ENCODE assay signal across 8 mouse cellular contexts in the genomic region with DNA sequence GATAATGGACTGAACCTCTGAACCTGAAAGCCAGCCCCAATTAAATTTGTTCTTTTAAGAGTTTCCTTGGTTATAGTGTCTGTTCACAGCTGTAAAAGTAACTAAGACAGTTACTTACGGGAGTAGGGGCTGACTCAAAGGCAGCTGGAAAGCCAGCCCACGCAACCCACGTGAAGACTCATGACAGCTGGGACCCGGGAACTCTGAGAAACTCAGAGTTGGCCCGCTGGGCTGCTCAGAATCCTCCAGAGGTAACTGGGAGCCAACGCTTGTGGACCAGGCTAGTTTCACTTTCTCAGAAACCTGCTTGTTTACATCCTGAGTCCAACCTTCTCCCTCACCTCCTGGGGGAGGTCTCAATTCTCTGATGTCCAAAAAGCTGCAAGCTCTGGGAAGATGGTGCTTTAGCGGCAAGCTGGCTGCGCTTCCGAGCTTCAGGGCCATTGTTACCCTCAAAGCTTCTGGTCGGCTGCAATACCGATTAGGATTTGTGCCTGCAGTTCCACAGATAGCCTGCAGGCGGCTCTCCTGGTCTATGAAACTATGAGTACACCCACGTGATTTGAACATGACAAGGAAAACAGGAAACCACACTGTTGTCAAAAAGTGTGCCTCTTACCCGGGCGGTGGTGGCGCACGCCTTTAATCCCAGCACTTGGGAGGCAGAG. TPM values are rescaled to one million over a fixed set of nuclear protein-coding genes. Genes with fewer than 3 reads are reported as not detected.
DNase-seq lines count a peak whose midpoint lies in the region; ATAC-seq and TF ChIP-seq lines count a peak whose summit lies in the region.

No protein-coding gene starts in this region.

- peak; percentile 29 for ATAC-seq in lung, embryonic 16.5 days (ENCODE audit: low read depth)

- H3K9me3 ChIP-seq in hindbrain, embryonic 10.5 days: no peaks in the 10 kb centered on the region
- H3K9me3 ChIP-seq in lung, embryonic 16.5 days (ENCODE audit: control insufficient read depth, low read length): no peaks in the 10 kb centered on the region

- no peak for TF ChIP-seq POLR2A in thymus, adult 2 months (IDR thresholded peaks at IDR 0.05; ENCODE audit: control insufficient read depth, extremely low read depth, insufficient read depth, low read length, poor library complexity)

- peak overlapping the region; percentile 47; the same call in 1 of the 2 replicates for H3K27ac ChIP-seq in hindbrain, embryonic 10.5 days
- no peak overlapping the region for H3K27ac ChIP-seq in lung, embryonic 16.5 days (ENCODE audit: low read length)
- peak overlapping the region; percentile 74; the same call in 1 of the 2 replicates for H3K27ac ChIP-seq in thymus, adult 2 months (ENCODE audit: control insufficient read depth, insufficient read depth, low read length)

- peak; percentile 74; the same call in 1 of the 2 replicates for TF ChIP-seq CTCF in thymus, adult 2 months (IDR thresholded peaks at IDR 0.05; ENCODE audit: borderline replicate concordance, control insufficient read depth, extremely low read depth, insufficient read depth, low read length, poor library complexity)

- H3K36me3 ChIP-seq in hindbrain, embryonic 10.5 days: peaks cover 18% of the 10 kb centered on the region
- peaks cover 8% of the 10 kb centered on the region for H3K36me3 ChIP-seq in lung, embryonic 16.5 days (ENCODE audit: control insufficient read depth, insufficient read depth, low read length)
- peaks cover 10% of the 10 kb centered on the region for H3K36me3 ChIP-seq in thymus, adult 2 months (ENCODE audit: control insufficient read depth, insufficient read depth, low read length)

- 16% methylated on average over 17 of the region's 17 CpGs for WGBS in hindbrain, embryonic 10.5 days
- WGBS in lung, embryonic 16.5 days: 11% methylated on average over 17 of the region's 17 CpGs
- 1% methylated on average over 17 of the region's 17 CpGs for WGBS in thymus, adult 2 months

- H3K4me1 ChIP-seq in hindbrain, embryonic 10.5 days (replicated peaks): peaks cover 13% of the 10 kb centered on the region
- peaks cover 7% of the 10 kb centered on the region for H3K4me1 ChIP-seq in lung, embryonic 16.5 days (replicated peaks; ENCODE audit: control insufficient read depth, insufficient read depth, low read length)
- peaks cover 12% of the 10 kb centered on the region for H3K4me1 ChIP-seq in thymus, adult 2 months (replicated peaks; ENCODE audit: control insufficient read depth, insufficient read depth, low read length)

- H3K9ac ChIP-seq in lung, embryonic 16.5 days (ENCODE audit: low read length): peak overlapping the region; percentile 55; the same call in 1 of the 2 replicates

- peak overlapping the region; percentile 40 for H3K4me3 ChIP-seq in hindbrain, embryonic 10.5 days
- H3K4me3 ChIP-seq in lung, embryonic 16.5 days (ENCODE audit: low read length): peak overlapping the region; percentile 46
- peak overlapping the region; percentile 64 for H3K4me3 ChIP-seq in thymus, adult 2 months (ENCODE audit: control insufficient read depth, insufficient read depth, low read length)

- H3K27me3 ChIP-seq in hindbrain, embryonic 10.5 days (ENCODE audit: insufficient read depth, poor library complexity, severe bottlenecking): peaks cover 24% of the 10 kb centered on the region
- peaks cover 8% of the 10 kb centered on the region; the same call in 1 of the 2 replicates for H3K27me3 ChIP-seq in lung, embryonic 16.5 days (ENCODE audit: control insufficient read depth, insufficient read depth, low read depth, low read length)
- H3K27me3 ChIP-seq in thymus, adult 2 months (ENCODE audit: control insufficient read depth, insufficient read depth, low read length): no peaks in the 10 kb centered on the region

- peak overlapping the region; percentile 59 for H3K4me2 ChIP-seq in lung, embryonic 16.5 days (ENCODE audit: low read depth, low read length)

- peak; percentile 99 for DNase-seq in MEL-GATA-1-ER (ENCODE audit: extremely low read depth, low read depth)
- peak; percentile 90 for DNase-seq in cerebellum, adult 9-11 months
- peak; percentile 88 to 98 for DNase-seq in frontal cortex, adult 2 months (ENCODE audit: extremely low spot score in 1 of 2, low spot score in 1 of 2)
- peak; percentile 89 for DNase-seq in hindbrain, embryonic 10.5 days (ENCODE audit: low spot score)
- DNase-seq in layer of hippocampus, adult 9-11 months: peak; percentile 95
- peak; percentile 74 for DNase-seq in ovary, adult 18-20 months (ENCODE audit: low spot score)
- DNase-seq in thymus, adult 2 months: peak; percentile 97

RNA-seq across cellular contexts. Expression of a gene that starts 4.6 kb away (rescaled TPM):
- polyA plus RNA-seq in frontal cortex, adult 2 months (2012; rRNA removed): 66.1 and 69.2 TPM in 2 replicates
- polyA plus RNA-seq in hindbrain, embryonic 10.5 days (2016; fragmentation: Nextera tagmentation; extraction: Ambion mirVana): 54.3 and 60.1 TPM in 2 replicates
- polyA plus RNA-seq in lung, embryonic 16.5 days (2015; fragmentation: Nextera tagmentation; extraction: Ambion mirVana): 141 and 161 TPM in 2 replicates
- polyA plus RNA-seq in thymus, adult 2 months (2012; rRNA removed): 873 and 1,061 TPM in 2 replicates

RNA-seq across cellular contexts. Expression of a gene that starts 16.4 kb away (rescaled TPM):
- polyA plus RNA-seq in frontal cortex, adult 2 months (2012; rRNA removed): 438 and 444 TPM in 2 replicates
- polyA plus RNA-seq in hindbrain, embryonic 10.5 days (2016; fragmentation: Nextera tagmentation; extraction: Ambion mirVana): 661 and 692 TPM in 2 replicates
- 437 and 448 TPM in 2 replicates for polyA plus RNA-seq in lung, embryonic 16.5 days (2015; fragmentation: Nextera tagmentation; extraction: Ambion mirVana)
- polyA plus RNA-seq in thymus, adult 2 months (2012; rRNA removed): 778 and 831 TPM in 2 replicates

RNA-seq across cellular contexts. Expression of a gene that starts 22.4 kb away (rescaled TPM):
- 13.7 and 15.1 TPM in 2 replicates for polyA plus RNA-seq in frontal cortex, adult 2 months (2012; rRNA removed)
- polyA plus RNA-seq in hindbrain, embryonic 10.5 days (2016; fragmentation: Nextera tagmentation; extraction: Ambion mirVana): 10.2 and 11.6 TPM in 2 replicates
- polyA plus RNA-seq in lung, embryonic 16.5 days (2015; fragmentation: Nextera tagmentation; extraction: Ambion mirVana): 10.0 and 11.0 TPM in 2 replicates
- 34.2 and 41.3 TPM in 2 replicates for polyA plus RNA-seq in thymus, adult 2 months (2012; rRNA removed)

RNA-seq across cellular contexts. Expression of a gene that starts 24.5 kb away (rescaled TPM):
- polyA plus RNA-seq in frontal cortex, adult 2 months (2012; rRNA removed): 665 and 695 TPM in 2 replicates
- polyA plus RNA-seq in hindbrain, embryonic 10.5 days (2016; fragmentation: Nextera tagmentation; extraction: Ambion mirVana): 7.6 and 12.9 TPM in 2 replicates
- polyA plus RNA-seq in lung, embryonic 16.5 days (2015; fragmentation: Nextera tagmentation; extraction: Ambion mirVana): 4.9 and 5.9 TPM in 2 replicates
- polyA plus RNA-seq in thymus, adult 2 months (2012; rRNA removed): 7.9 TPM in 2 replicates

RNA-seq across cellular contexts. Expression of a gene that starts 37.3 kb away (rescaled TPM):
- polyA plus RNA-seq in frontal cortex, adult 2 months (2012; rRNA removed): not detected in 2 replicates
- 0.42 and 0.46 TPM in 2 replicates for polyA plus RNA-seq in hindbrain, embryonic 10.5 days (2016; fragmentation: Nextera tagmentation; extraction: Ambion mirVana)
- 1.2 TPM in 1 of 2 replicates, not detected in the other for polyA plus RNA-seq in lung, embryonic 16.5 days (2015; fragmentation: Nextera tagmentation; extraction: Ambion mirVana)
- polyA plus RNA-seq in thymus, adult 2 months (2012; rRNA removed): 0.29 TPM in 1 of 2 replicates, not detected in the other
